Mouse (Mus musculus): ENCODE measurements around the gene Pabpc1l. TPM values are rescaled to one million over a fixed set of nuclear protein-coding genes. Genes with fewer than 3 reads are reported as not detected.

Gene Pabpc1l
- 2.9 and 4.2 TPM in 2 replicates for polyA plus RNA-seq (2015; fragmentation: Nextera tagmentation; extraction: Ambion mirVana)

DNA sequence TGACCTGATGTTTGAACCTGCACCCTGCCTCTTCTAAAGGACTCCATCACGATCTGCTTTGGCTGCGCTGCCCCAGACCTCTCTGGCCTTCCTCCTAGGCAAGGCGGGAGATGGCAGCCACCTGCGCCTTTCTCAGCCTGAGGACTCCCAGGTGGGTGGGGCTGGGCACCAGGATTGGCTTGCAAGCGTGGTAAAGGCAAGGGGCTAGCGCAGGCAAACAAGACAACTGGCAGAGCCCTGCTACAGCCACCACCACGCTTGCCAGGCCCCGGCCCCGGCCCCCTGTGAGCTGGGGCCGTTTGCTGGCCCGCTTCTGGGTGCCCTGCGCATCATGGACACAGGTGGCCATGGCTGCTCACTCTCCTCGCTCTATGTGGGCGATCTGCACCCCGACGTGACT, at the start of gene Pabpc1l:
TSS of gene Pabpc1l (plus strand) at position 301 of the 400 bp plus-strand sequence.
- no peaks in the 10 kb centered on the region for H3K4me1 ChIP-seq
- 87% methylated on average over 16 of the region's 16 CpGs for WGBS
- 0 out of 2 replicates have a peak, but pooled peaks cover 3% of the 10 kb centered on the region for H3K36me3 ChIP-seq
- H3K27ac ChIP-seq (replicated peaks), result no peak within 1 kb of the TSS
- no peak for ATAC-seq (replicated peaks)
- no peak within 1 kb of the TSS for H3K9ac ChIP-seq (replicated peaks)
- no peaks in the 10 kb centered on the region for H3K9me3 ChIP-seq
- H3K4me3 ChIP-seq, result no peak within 1 kb of the TSS
- no peak within 1 kb of the TSS for H3K4me2 ChIP-seq (replicated peaks)
- H3K27me3 ChIP-seq, result no peaks in the 10 kb centered on the region

DNA sequence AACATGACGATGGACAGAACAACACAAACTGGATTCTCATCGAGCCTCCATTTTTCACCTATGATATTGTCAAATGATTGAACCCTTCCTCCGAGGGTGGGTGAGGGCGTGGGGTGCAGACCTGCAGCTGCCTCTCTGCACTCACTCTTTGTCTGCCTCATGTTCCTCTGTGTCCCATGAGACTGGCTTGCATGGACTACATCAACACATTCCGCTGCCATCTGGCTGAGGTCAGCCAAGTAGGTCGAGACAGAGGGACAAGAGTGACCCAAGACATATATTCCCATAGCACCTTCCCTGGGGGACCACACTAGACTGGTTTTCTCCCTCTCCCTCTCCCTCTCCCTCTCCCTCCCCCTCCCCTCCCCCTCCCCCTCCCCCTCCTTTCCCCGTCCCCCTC, 48.8 kb upstream of the Pabpc1l start:
- Histone ChIP-seq H3K36me3 (no peaks in the 10 kb centered on the region), H3K27ac (replicated peaks) (no peak overlapping the region), H3K4me2 (replicated peaks) (no peak overlapping the region), H3K9ac (replicated peaks) (no peak overlapping the region), H3K4me1 (no peaks in the 10 kb centered on the region), H3K4me3 (no peak overlapping the region), H3K27me3 (no peaks in the 10 kb centered on the region), H3K9me3 (0 out of 2 replicates have a peak, but pooled peaks cover 5% of the 10 kb centered on the region)
- WGBS, result 93% methylated on average over 6 of the region's 7 CpGs
- ATAC-seq (replicated peaks), result no peak

DNA sequence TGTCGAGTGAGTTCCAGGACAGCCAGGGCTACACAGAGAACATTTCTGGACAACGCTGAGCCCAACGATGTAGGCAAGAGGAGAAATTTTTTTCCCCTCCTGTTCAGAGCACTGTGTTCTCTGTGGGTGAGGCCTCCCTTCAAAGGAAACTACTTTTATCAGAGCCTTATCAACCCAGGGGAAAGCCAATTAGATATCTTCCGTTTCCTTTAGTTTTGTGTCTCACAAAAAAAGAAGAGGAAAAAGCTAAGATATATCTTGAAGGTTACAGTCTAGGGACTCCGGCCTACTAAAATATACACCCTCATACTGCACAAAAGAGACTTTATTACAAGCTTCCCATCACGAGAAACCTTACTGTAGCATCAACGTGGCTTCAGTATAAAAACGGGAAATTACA, 38.0 kb upstream of the Pabpc1l start:
- WGBS, result 80% methylated on average over 8 of the region's 8 CpGs
- H3K27ac ChIP-seq (replicated peaks), result no peak overlapping the region
- ATAC-seq (replicated peaks), result no peak

DNA sequence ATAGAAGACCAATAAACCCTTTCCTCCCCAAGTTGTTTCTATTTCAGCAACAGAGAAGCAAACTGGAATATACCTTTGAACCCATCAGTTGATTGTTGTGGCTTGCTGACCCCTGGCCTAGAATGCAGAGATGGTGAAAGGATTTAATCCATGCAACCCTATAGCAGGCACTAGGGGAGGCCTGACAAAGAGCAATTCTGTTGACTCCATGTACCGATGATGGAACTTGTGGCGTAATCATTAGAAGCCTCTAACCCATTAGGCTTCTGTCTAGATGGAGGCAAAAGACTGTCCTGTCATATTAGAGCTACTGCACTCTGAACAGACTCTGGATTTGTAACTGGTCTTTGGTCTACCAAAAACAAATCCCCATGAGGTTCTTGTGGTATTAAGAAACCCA, 32.4 kb upstream of the Pabpc1l start:
- no peaks in the 10 kb centered on the region for H3K9me3 ChIP-seq
- ATAC-seq (replicated peaks), result no peak
- H3K4me1 ChIP-seq, result peaks cover 30% of the 10 kb centered on the region
- H3K36me3 ChIP-seq, result peaks cover 3% of the 10 kb centered on the region; the same call in 1 of the 2 replicates
- WGBS, result 98% methylated on average over 2 of the region's 2 CpGs
- no peaks in the 10 kb centered on the region for H3K27me3 ChIP-seq
- H3K4me3 ChIP-seq, result no peak overlapping the region
- H3K27ac ChIP-seq (replicated peaks), result no peak overlapping the region
- H3K9ac ChIP-seq (replicated peaks), result no peak overlapping the region
- H3K4me2 ChIP-seq (replicated peaks), result no peak overlapping the region

More for the DNA sequence above, 38.0 kb upstream of the Pabpc1l start:
- Histone ChIP-seq H3K4me3 (no peak overlapping the region), H3K9me3 (no peaks in the 10 kb centered on the region), H3K4me2 (replicated peaks) (no peak overlapping the region), H3K9ac (replicated peaks) (no peak overlapping the region), H3K4me1 (no peaks in the 10 kb centered on the region), H3K36me3 (no peaks in the 10 kb centered on the region), H3K27me3 (no peaks in the 10 kb centered on the region)

DNA sequence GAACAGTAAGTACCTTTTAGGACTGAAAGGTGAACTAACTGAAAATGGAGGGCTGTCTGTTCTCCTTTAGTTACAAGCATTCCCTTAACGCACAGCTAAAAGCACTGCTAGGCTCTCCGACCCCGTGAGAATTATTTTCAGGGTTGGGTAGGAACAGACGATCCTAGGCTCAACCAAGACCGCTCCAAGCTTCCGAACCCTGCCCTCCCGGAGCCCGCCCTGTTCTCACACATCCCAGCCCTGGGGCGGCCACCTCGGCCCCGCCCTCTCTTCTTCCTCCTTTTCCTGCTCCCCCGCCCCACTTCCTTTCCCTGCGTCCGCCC, 30.6 kb upstream of the Pabpc1l start, which contains the start of gene Ywhab:
TSS of gene Ywhab (plus strand) at position 307 of the 323 bp plus-strand sequence.
- H3K27me3 ChIP-seq, result no peaks in the 10 kb centered on the region
- peaks cover 42% of the 10 kb centered on the region for H3K4me1 ChIP-seq
- H3K4me3 ChIP-seq, result peak within 1 kb of the TSS; percentile 97
- no peaks in the 10 kb centered on the region for H3K9me3 ChIP-seq
- WGBS, result under 1% methylated on average over 14 of the region's 14 CpGs
- H3K36me3 ChIP-seq, result peaks cover 5% of the 10 kb centered on the region; the same call in 1 of the 2 replicates
- ATAC-seq (replicated peaks), result no peak
- peak within 1 kb of the TSS; percentile 92 for H3K27ac ChIP-seq (replicated peaks)
- H3K9ac ChIP-seq (replicated peaks), result peak within 1 kb of the TSS; percentile 95
- peak within 1 kb of the TSS; percentile 71 for H3K4me2 ChIP-seq (replicated peaks)

DNA sequence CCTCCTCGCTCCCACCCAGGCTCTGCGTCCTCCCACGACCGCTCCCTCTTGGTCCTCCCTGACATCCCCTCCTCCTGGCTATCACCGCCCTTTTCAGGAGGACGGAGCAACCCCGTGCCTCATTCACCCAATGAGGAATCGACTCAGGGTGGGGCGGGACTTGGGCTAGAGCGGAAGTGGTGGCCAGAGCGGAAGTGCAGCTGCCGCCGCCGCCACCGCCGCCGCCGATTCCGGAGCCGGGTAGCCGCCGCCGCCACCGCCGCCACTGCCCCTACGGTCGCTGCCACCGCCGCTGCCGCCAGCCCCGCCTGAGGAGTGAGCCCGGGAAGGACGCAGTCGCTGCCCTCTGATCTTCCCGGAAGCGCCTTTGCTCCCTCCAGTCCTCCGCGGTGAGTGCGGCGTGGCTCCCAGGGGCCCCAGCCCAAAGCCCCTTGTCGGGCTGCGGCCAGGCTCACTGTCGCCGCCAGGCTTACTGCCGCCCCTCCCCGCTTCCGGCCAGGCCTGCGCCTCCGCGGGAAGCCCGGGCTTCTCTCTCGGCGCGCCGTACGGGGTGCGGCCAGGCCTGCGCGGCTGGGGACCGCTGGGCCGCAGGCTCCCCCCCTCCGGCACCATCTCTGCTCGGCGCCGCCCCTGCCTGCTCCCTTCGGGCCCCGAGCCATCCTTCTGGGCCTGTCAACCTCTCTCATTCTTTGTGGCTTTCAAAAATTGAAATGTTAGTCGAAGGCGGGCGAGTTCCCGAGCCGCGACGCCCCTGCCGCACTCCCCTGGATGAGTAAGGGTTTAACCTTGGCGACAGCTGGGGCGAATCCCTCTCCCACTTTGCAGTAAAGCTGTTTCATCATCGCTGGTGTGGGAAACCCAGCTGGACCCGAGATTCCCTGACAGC, 30.0 kb upstream of the Pabpc1l start:
- Histone ChIP-seq H3K4me1 (peaks cover 45% of the 10 kb centered on the region), H3K4me3 (peak overlapping the region; percentile 97), H3K27ac (replicated peaks) (peak overlapping the region; percentile 92), H3K4me2 (replicated peaks) (peak overlapping the region; percentile 71), H3K9me3 (no peaks in the 10 kb centered on the region), H3K36me3 (peaks cover 5% of the 10 kb centered on the region; the same call in 1 of the 2 replicates), H3K27me3 (no peaks in the 10 kb centered on the region), H3K9ac (replicated peaks) (peak overlapping the region; percentile 95)
- ATAC-seq (replicated peaks), result peak; percentile 100
- WGBS, result under 1% methylated on average over 75 of the region's 79 CpGs

DNA sequence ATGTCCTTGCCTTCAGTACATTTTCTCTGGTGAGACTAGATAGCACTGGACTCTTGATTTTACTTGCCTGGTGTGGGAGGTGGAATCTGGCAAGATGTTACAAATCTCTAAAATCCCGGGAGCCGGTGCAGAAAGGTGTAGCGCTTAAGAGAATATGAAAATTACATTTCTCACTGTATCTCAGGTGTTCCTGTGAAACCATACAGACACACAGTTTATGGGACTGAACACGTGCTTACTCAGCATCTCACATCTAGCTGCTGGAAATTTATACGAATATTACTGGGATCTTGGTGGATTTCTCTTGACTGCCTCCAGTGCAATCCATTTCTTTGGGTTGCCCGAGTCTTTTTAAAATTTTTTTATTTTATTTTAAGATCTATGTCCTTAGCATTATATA, 29.0 kb upstream of the Pabpc1l start:
- H3K36me3 ChIP-seq, result peaks cover 5% of the 10 kb centered on the region; the same call in 1 of the 2 replicates
- peaks cover 49% of the 10 kb centered on the region for H3K4me1 ChIP-seq
- peak overlapping the region; percentile 71 for H3K4me2 ChIP-seq (replicated peaks)
- WGBS, result 82% methylated on average over 6 of the region's 6 CpGs
- H3K9ac ChIP-seq (replicated peaks), result peak overlapping the region; percentile 95; the same call in 1 of the 2 replicates
- H3K4me3 ChIP-seq, result peak overlapping the region; percentile 97
- no peaks in the 10 kb centered on the region for H3K27me3 ChIP-seq
- no peak overlapping the region for H3K27ac ChIP-seq (replicated peaks)
- no peak for ATAC-seq (replicated peaks)
- no peaks in the 10 kb centered on the region for H3K9me3 ChIP-seq

DNA sequence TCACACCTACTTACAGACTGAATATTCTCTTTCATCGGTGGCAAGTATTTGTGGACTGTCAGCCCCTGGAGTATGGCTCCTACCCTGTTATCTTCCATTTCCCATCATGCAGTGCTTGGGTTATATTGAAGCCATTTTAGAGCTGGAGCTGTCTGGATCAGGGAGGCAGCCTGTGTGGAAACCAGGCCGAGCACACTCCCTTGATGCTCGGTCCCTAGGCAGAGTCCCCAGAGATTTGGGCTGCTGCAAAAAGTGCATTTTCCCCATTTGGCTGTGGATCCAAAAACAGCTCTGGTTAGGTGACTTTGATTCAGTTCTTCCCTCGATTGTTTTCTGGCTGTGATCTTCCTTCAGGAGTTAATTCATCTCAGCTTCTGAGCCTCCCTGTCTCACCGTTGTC, 28.4 kb upstream of the Pabpc1l start:
- 0 out of 2 replicates have a peak overlapping the region, but pooled peaks have one; percentile 4 for H3K4me2 ChIP-seq (replicated peaks)
- no peak for ATAC-seq (replicated peaks)
- H3K4me3 ChIP-seq, result peak overlapping the region; percentile 8; the same call in 1 of the 2 replicates
- peak overlapping the region; percentile 14; the same call in 1 of the 2 replicates for H3K9ac ChIP-seq (replicated peaks)
- H3K27ac ChIP-seq (replicated peaks), result no peak overlapping the region
- no peaks in the 10 kb centered on the region for H3K27me3 ChIP-seq
- H3K4me1 ChIP-seq, result peaks cover 50% of the 10 kb centered on the region
- H3K36me3 ChIP-seq, result peaks cover 5% of the 10 kb centered on the region; the same call in 1 of the 2 replicates
- WGBS, result 77% methylated on average over 5 of the region's 5 CpGs
- no peaks in the 10 kb centered on the region for H3K9me3 ChIP-seq

DNA sequence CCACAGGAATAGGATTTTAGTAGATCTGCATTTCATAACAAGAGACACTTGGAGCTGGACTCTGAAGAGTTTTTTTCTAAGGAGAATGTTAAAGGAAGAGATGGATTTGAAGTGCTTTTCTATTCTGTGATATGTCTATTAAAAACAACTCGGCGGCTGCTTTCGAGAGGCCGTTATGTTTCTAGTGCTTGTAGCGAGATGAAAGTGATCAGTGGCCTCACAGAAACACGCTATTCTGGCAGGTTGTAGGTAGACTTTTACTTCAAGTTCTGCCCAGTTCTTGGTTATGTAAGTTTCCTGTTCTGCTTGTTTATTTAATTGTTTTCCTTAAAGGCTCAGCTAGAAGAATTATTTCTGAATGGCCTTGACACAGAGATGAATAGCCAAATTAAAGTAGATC, 26.3 kb upstream of the Pabpc1l start:
- ATAC-seq (replicated peaks), result no peak
- H3K9me3 ChIP-seq, result no peaks in the 10 kb centered on the region
- no peak overlapping the region for H3K4me3 ChIP-seq
- H3K36me3 ChIP-seq, result peaks cover 5% of the 10 kb centered on the region; the same call in 1 of the 2 replicates
- H3K4me2 ChIP-seq (replicated peaks), result no peak overlapping the region
- WGBS, result 88% methylated on average over 6 of the region's 6 CpGs
- H3K4me1 ChIP-seq, result peaks cover 49% of the 10 kb centered on the region
- H3K27ac ChIP-seq (replicated peaks), result no peak overlapping the region
- no peaks in the 10 kb centered on the region for H3K27me3 ChIP-seq
- H3K9ac ChIP-seq (replicated peaks), result no peak overlapping the region

DNA sequence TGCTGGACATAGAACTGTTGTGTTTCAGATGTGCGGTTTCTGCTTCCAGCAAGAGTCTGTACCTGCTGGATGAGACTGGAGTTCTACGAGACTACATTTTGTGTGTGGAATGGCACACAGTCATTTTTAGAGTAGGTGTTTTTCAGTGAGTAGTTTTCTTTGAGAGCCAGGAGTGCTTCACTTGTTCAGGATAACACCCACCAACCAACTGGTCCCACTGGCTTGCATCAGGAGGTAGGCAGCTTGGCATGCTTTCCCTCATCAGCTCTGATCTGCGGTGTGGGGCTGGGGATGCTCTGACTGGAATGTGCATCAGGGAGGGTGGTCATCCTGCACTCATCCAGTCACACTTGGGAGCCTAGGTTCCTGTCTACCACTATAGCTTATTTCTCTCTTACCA, 22.6 kb upstream of the Pabpc1l start:
- Histone ChIP-seq H3K27ac (replicated peaks) (no peak overlapping the region), H3K4me1 (peaks cover 46% of the 10 kb centered on the region)
- no peak for ATAC-seq (replicated peaks)

DNA sequence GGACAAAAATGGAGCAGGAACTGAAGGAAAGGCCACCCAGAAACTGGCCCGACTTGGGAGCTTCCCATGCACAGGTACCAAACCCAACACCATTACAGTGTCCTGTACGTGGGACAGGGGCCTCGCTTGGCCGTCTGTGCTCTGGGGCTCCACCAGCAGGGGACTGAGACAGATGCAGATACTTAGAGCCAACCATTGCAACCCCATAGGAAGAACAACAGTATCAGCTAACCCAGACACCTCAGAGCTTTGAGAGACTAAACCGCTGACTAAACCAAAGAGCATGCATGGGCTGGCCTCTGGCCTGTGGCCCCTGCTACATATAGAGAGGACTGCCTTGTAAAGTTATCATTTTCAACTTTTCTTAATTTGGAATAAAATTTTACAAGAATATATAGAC, 20.7 kb upstream of the Pabpc1l start:
- H3K4me2 ChIP-seq (replicated peaks), result no peak overlapping the region
- no peak overlapping the region for H3K27ac ChIP-seq (replicated peaks)
- 78% methylated on average over 5 of the region's 5 CpGs for WGBS
- H3K9ac ChIP-seq (replicated peaks), result no peak overlapping the region
- no peaks in the 10 kb centered on the region for H3K9me3 ChIP-seq
- ATAC-seq (replicated peaks), result no peak
- peaks cover 41% of the 10 kb centered on the region for H3K4me1 ChIP-seq
- H3K36me3 ChIP-seq, result no peaks in the 10 kb centered on the region
- H3K4me3 ChIP-seq, result no peak overlapping the region
- no peaks in the 10 kb centered on the region for H3K27me3 ChIP-seq

More for the DNA sequence above, 22.6 kb upstream of the Pabpc1l start:
- Histone ChIP-seq H3K9me3 (no peaks in the 10 kb centered on the region), H3K36me3 (peaks cover 4% of the 10 kb centered on the region; the same call in 1 of the 2 replicates), H3K4me2 (replicated peaks) (no peak overlapping the region), H3K4me3 (no peak overlapping the region), H3K27me3 (no peaks in the 10 kb centered on the region), H3K9ac (replicated peaks) (no peak overlapping the region)
- WGBS, result 96% methylated on average over 3 of the region's 3 CpGs

DNA sequence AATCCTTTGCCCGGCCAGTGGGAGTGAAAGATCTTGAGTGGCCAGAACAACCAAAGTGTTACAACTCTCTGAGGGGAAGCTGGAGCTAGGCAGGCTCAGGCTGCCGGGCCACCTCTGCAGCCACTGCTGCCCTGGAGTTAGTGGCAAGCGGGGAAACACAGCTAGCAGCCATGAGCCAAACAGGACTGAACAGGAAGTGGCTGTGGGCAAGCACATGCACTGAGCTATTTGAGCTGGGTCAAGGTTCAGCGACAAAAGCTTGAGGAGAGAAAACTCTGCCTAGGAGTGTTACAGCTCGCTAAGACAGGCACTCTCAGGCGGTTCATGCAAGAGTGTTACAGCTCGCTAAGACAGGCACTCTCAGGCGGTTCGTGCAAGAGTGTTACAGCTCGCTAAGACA, 18.3 kb upstream of the Pabpc1l start:
- Histone ChIP-seq H3K4me1 (peaks cover 33% of the 10 kb centered on the region), H3K4me2 (replicated peaks) (no peak overlapping the region), H3K27ac (replicated peaks) (peak overlapping the region; percentile 66), H3K4me3 (no peak overlapping the region), H3K27me3 (no peaks in the 10 kb centered on the region), H3K9ac (replicated peaks) (no peak overlapping the region), H3K36me3 (peaks cover 6% of the 10 kb centered on the region), H3K9me3 (no peaks in the 10 kb centered on the region)
- ATAC-seq (replicated peaks), result no peak
- WGBS, result 81% methylated on average over 10 of the region's 10 CpGs
